Mouse (Mus musculus) retina, embryonic 14.5 days (tissue): ENCODE measurements around the gene Alpl.

ENCODE experiments used
- DNase-seq: peaks from one replicate; pipeline ENCODE4 v3.0.0-alpha.2; 2015; ENCODE audit warnings: low spot score

Gene Alpl

DNA sequence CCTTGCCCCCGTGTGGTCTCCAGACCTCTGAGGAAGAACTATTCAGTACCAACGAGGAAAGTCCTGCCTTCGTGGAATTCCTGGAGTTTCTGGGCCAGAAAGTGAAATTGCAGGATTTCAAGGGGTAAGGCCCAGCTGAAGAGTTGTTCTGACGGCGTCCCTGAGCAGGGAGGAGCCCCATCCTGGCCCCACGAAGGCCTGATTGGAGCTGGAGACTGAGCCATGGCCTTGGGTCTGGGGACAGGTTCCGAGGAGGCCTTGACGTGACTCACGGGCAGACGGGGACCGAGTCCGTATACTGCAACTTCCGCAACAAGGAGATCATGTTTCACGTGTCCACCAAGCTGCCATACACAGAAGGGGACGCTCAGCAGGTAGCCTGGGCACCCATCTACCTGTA lies 78.5 kb downstream of the Alpl start:
- DNase-seq = no peak

DNA sequence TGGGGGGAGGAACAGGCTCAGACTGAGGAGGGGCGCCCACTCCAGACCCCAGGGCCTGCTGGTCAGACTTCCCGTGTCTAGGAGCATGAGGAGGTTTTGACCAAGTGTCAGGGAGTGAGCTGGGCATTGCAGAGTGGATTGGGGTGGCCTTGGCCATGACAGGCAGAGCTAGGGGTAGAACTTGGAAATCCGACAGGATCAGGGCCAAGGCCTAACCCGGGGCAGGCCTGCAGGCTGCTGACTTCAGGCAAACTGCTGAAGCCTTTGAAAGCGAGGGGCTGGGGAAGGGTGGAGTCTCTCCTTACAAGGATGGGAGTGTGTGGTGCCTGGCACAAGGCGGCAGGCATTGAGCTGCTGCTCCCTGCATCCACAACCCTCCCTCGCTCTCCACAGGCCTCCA lies 79.2 kb downstream of the Alpl start:
- DNase-seq = no peak

DNA sequence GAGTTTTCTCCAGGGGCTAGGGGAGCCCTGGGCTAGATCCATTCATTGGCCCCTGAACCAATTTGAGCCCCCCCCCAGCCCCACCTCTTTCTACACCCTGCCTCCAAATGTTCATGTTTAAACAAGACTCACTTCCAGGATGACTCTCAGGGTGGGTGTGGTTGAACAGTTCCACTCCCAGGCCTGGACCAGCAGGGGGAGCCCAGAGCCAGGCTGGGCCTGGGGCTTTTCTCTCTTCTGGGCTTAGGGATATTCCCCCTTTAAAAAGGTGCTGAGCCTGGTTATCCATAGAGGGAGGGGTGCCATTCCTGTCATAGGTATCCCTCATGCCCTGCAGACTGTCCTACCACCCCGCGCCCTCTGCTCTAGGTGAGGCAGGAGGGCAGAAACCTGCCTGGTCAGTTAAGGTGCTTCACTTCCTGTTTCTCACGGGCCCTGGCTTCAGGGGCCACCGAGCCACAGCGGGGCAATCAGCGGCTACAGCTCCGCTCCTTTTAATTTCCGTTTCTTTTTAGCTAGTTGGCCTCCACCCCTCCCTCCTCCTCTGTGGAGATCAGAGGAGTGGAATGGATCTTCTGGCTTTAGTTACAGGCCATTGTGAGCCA lies 82.1 kb downstream of the Alpl start:
- no peak for DNase-seq

DNA sequence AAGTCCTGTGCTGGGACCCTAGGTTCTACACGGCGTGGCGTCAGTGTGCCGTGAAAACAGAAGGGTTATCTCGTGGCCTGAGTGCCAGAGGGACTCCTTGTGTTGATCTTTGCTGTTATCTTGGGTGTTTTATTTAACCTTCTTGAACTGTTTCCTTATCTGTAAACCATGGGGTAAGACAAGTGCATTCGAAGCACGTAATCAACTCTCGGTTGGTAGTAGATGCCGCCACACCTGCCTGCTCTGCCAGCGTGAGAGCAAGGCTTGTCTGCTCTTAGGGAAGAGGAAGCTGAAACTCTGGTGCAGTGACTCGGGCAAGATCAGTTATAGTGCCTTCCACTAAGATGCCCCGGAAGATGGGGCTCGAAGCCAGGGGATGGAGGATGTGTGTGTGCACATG lies 83.2 kb downstream of the Alpl start:
- no peak for DNase-seq

DNA sequence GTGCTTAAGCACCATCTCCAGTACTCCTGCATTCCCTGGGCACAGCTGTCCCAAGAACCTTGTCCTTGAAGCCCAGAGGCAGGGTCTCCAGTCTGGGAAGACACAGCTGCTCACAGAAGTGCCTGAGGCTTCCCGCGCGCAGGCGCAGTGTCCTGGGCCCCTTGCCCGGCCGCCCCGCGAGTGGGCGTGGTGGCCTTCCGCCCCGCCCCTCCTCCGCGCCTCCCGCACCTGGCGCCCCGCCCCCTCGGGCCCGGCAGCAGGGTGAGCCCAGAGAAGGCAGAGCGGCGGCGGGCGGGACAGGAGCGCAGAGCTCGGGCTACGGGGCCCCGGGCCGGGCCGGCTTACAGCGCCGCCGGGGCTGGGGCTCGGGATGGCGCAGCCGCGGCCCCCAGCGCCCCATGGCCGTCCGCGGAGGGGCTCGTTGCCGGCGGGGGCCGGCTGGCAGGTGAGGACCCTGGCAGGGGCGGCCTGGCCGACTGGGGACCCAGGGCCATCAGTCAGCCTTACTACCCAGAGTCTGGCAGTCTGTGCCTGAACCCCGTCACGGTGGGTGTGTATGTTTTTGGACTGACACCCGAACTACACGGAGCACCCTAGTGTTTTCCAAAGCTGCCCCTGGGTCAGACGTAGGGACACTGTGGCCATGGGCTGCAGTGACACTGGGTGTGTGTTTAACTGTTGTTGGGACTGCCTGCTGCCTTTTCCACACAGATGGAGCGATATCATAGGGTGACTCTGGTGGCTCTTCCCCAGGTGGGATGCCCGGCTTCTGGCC lies 88.8 kb downstream of the Alpl start:
- DNase-seq = peak; percentile 95

DNA sequence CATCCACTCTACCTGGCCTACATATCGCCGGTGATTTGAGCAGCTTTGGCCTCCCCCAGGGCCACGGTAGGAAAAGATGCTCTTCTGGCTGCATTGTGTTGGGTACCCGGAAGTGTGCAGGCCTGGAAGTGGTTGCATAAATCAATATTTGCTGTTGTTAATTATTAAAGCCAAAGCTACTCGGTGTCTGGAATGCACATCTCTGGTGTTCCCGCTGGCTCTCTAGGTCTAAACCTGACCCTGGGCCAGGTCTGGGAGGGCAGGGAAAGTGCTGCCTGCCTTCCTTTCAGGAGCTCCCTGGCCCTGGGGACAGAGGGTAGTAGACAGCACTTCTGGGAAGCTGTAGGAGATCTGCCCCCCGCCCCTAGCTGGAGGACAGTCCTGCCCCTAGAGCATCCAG lies 89.7 kb downstream of the Alpl start:
- no peak for DNase-seq

DNA sequence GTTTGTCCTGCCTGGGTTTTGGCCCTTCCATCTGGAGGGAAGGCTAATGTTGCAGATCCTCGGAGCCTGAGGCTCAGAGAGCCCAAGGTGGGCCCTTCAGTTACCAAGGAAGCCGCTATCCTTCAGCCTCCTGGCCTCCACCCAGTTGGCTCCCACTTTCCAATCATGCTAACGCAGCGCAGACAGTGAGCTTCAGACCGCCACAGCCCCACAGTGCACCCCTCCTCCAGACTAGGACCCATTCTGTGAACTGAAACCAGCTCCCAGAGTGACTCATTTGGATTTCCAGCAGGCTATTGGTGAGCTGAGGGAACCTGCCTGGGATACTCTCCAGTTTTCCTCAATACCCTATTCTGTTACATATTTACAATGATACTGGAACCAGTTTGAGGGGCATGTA lies 90.8 kb downstream of the Alpl start:
- no peak for DNase-seq

DNA sequence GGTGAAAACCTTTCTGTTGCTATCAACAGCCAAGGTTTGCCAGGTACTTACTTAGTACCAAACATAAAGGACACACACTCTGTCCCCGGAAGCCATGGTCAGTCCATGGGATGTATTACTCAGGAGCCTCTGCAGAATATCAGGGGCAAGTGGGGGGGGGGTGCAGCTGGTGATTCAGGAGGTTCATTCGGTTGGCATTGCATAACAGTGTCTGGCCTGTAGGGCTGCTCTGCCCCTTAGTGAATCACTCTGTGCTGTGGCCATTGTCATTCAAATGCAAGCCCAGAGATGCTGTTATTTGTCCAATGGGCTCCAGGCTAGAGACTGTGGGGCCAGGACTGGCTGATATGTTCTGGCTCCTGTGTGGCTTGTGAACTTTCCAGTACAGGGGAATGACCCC lies 91.6 kb downstream of the Alpl start:
- no peak for DNase-seq

DNA sequence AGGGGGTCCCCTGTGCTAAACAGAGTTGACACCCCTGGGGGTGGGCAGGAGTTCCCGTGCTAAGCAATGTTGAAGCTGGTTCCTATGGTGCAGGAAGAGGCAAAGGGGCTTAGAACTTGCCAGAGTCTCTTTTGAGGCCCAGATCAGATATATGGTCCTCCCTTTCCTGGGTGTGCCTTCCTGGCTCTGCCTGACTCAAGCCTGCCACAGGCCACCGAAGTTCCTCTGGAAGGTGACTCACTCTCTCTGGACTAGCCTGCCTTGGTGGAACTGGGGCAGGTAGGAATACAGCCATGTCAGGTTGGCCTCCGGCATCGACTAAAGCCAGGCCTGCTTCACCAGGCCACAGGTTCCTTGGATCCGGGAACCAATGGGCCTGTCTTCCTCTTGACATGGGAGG lies 93.1 kb downstream of the Alpl start:
- DNase-seq = no peak

DNA sequence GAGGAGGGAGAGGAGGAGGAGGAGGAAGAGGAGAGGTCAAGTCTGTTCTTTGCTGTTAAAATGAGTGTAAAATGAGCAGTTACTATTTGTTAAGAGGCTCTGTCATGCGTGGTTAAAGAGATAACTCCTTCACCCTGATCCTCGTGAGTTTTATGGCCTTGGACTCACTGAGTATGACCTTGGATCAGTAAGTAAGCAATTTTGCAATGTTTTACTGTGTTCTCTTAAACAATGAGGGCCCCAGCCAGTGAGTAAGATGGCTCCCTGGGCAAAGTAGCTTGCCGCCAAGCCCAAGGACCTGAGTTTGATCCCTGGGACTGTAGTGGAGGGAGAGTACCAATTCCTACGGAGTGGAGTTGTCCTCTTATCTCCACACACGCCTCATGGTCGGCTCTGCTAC lies 95.2 kb downstream of the Alpl start:
- no peak for DNase-seq

DNA sequence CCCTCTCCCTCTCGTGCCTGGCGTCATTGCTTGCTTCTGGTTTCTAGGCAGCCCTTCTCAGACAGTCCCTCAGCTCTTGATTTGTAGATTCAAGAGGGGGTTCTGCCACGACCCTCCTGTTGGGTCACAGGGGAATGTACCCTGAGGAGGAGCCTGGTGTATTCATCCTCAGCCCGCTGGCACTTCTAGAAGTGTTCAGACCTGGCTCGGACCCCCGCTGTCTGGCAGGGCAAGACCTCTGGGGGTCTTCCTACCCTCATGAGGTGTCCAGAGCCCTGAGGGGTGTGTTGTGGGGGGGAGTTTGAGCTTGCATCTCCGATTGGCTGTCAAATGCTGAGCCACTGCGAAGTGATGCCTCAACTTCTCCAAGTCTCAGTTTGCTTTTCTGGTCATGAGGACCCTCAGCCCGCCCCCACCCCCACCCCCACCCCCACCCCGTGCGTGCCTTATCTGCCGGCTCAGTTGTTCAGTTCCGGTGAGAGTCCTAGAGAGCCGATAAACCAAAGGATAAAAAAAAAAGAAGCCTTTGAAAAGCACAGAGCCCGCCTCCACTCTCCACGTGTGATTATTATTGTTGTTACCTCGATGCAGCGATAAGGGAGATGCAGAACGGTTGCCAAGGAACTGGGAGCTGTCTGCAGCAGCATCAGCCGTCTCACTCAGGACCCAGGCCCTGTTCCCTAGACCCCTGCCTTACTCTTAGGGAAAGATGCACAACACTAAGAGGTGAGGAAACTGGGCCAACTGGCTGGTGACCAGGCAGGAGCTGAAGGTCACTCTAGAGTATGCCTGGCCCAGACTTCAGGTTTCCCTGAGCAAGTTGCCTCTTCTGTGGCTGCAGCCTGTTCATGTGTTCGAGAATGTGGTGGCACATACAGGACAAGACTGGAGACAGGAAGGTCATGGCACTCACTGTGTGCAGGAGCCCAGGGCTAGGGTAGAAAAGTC lies 96.6 kb downstream of the Alpl start:
- DNase-seq = no peak

DNA sequence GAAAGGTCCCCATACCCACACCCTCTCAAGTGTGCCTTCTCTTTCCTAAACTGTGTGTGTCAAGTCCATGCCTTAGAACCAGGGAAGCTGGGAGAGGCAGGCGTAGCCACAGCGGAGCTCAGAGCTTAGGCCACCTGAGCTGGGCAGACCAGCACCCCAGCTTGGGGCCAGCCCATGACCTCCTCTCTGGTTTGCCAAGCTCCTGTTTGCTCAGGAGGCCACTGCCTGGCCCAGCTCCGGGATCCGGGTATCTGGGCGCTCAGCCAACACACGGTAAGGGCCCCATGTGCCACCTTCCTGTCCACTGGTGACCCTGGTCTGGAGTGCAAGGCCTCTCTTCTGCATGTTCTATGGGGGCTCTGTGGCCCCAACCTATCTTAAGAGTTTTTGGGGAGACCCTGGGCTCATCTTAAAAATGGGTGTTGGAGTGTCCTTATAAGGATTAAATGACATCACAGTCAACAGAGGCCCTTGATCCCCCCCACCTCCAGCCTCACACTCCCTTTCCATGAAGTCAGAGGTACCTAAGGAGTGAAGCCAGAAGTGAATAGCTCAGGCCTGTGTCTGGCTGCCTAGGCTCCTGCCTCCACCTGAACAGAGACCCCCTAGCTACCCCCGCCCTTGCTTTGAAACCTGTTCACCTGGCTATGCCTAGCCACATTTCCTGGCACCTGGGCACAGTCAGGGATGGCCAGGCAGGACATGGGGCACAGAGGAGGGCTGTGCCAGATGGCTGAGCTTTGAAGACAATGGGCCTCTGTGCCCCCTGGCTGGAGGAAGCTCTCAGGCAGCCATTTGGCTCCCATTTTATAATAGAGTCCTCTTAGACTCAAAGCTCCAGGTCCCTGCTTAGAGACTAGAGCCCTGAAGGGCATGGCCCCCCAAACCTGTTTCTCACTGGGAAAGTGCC lies 97.9 kb downstream of the Alpl start:
- DNase-seq = no peak

DNA sequence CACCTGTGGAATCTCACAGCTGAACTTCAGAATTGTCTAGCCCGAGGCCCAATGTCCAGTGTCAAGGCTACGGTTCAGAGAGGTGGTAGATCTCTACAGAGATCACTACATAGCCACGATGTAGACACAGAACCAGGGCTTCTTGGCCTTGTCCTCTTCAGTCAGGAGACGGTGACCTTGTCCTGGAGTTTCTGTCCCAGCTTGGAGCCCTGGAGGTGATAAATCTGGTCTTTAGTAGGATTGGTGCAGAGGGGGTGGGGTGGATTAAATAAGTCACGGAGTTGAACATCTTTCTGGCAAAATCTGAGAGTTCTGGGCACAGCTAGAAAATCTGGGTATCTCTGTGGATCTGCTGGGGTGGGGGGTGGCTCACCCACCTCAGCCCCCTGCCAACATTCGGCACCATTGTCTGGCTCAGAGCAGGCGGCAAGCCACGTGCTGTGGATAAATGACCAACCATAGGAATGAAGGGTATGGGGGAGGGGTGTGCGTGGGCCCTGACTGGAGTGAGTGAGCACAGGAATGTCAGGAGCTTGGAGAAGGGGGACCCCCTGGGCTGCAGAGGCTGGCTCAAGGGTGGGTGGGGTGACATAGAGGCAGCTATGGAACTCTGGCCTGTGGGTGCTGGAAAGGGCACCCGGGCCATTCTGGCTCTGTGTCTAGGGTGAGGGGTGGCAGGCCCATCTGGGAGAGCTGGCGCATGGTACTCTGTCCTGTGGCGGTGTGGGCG lies 98.9 kb downstream of the Alpl start:
- DNase-seq = no peak

DNA sequence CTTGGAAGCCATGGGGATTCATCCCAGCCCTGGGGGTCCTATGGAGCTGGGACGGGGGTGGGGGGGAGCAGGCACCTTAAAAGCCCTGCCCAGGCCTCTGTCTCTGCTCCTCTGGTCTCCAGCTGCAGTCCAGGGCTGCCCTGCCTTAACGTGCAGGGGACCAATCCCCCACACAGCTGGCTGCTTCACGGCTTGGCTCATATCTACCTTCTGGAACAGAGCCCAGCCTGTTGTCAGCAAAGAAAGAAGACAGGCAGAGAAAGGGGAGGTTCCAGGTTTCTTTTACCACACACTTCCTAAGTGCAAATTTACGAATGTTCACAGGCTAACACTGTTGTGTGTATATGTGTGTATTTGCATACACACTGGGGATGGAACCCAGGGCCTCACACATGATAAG lies 100.3 kb downstream of the Alpl start:
- no peak for DNase-seq

DNA sequence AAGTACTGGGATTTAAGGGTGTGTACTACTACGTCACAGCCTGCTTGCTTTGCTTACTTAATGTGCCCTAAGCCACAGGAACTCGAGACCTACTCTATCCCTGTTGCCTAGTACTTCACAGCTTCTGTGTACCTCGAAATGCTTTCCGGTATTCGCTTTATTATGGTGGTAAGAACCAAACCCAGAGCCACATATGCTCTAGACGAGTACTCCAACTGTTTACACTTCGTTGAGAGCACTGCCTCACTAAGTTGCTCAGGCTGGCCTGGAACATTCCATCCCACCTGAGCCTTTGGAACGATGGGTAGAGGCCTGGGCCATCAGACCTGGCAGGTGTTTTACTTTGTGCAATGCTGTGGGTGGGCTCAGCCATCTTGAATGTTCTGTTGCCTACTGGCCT lies 100.9 kb downstream of the Alpl start:
- no peak for DNase-seq

DNA sequence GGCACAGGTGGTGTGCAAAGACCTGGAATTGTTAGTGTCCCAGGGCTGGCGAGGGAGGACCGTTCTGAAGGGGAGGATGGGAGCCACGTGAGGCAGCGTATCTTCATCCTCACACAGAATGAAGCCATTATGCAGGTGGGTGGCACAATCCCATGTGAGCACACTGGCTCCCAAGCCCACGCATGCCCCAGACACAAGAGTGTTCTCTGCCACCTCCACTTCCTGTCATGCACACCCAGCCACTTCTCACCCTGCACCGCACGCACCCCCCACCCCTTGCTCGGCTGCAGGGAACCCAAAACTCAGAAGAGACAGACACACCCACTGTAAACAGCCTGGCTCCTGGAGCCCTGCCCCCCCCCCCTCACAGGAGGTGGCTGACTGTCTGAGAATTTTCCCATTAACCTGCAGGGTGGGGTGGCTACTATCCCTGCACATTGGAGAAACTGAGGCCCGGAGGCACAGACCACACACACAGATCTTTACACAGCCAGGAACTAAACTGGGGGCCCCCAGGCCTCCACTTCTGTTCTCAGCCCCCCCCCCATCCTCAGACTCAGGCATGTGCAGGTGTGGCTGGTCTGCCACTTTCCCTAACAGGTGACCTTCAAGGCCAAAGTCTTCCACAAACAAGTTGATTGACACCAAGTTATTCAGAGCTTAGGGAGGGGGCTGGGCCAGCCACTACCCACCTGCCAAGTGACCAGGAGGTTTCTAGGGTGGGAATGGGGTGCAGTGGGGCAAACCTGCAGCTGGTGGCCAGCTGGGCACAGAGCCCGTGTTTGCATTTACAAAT lies 103.9 kb downstream of the Alpl start:
- DNase-seq = no peak
